Mouse (Mus musculus): ENCODE results near the gene Gm49354. TPM values are rescaled to one million over a fixed set of nuclear protein-coding genes. Genes with fewer than 3 reads are reported as not detected.

Gm49354 gene
- polyA plus RNA-seq, 1 experiment from 2014 or later = not detected

Other genes with a start within 250 kb of the Gm49354 start
- gene Agtpbp1, start 197.0 kb downstream of the Gm49354 start, polyA plus RNA-seq (2015; fragmentation: Nextera tagmentation; extraction: Ambion mirVana) = 17.8 and 19.3 TPM in 2 replicates
- 88.8 and 96.9 TPM in 2 replicates for gene Naa35, start 197.0 kb downstream of the Gm49354 start, polyA plus RNA-seq (2015; fragmentation: Nextera tagmentation; extraction: Ambion mirVana)
- 34.5 and 36.9 TPM in 2 replicates for gene Golm1, start 106.4 kb downstream of the Gm49354 start, polyA plus RNA-seq (2015; fragmentation: Nextera tagmentation; extraction: Ambion mirVana)
- gene 4921517D22Rik, start 88.1 kb downstream of the Gm49354 start, polyA plus RNA-seq (2015; fragmentation: Nextera tagmentation; extraction: Ambion mirVana) = not detected in 2 replicates
- not detected in 2 replicates for gene Spata31d1a, start 71.9 kb downstream of the Gm49354 start, polyA plus RNA-seq (2015; fragmentation: Nextera tagmentation; extraction: Ambion mirVana)
- gene Spata31d1b, start 70.0 kb downstream of the Gm49354 start, polyA plus RNA-seq (2015; fragmentation: Nextera tagmentation; extraction: Ambion mirVana) = not detected in 2 replicates
- not detected in 2 replicates for gene Spata31d1d, start 50.5 kb downstream of the Gm49354 start, polyA plus RNA-seq (2015; fragmentation: Nextera tagmentation; extraction: Ambion mirVana)
- gene 1700014D04Rik, start 35.5 kb downstream of the Gm49354 start, polyA plus RNA-seq (2015; fragmentation: Nextera tagmentation; extraction: Ambion mirVana) = 0.24 and 0.29 TPM in 2 replicates
- 168 and 183 TPM in 2 replicates for gene Isca1, start 12.4 kb downstream of the Gm49354 start, polyA plus RNA-seq (2015; fragmentation: Nextera tagmentation; extraction: Ambion mirVana)
- gene Tut7, start 40.9 kb upstream of the Gm49354 start, polyA plus RNA-seq (2015; fragmentation: Nextera tagmentation; extraction: Ambion mirVana) = 46.8 and 50.7 TPM in 2 replicates

Measured in lung, embryonic 16.5 days (tissue).